Mouse (Mus musculus) left cerebral cortex, adult 2 months (tissue): ENCODE data around the gene Ceacam16. TPM values are rescaled to one million over a fixed set of nuclear protein-coding genes. Genes with fewer than 3 reads are reported as not detected.

ENCODE experiments used
- DNase-seq, 2 experiments: peaks; one replicate each; pipeline ENCODE4 v3.0.0; 2021 to 2022; ENCODE audit warnings: low spot score in 2 of 2, mixed read lengths in 1 of 2; ENCODE audit errors: extremely low spot score in 1 of 2
- H3K27ac ChIP-seq: fragments of 200-600 bp; 2 replicates; pipeline ENCODE4 v1.8.1; 2022
- H3K4me3 ChIP-seq: fragments of 200-600 bp; 2 replicates; pipeline ENCODE4 v1.8.1; 2022
- CTCF ChIP-seq: fragments of 200-600 bp; IDR thresholded peaks from 2 replicates; pipeline ENCODE4 v1.8.1; 2022; ENCODE audit warnings: antibody characterized with exemption, mild to moderate bottlenecking, moderate library complexity
- intact Hi-C: fragments of 180-260 bp; cut with DNase I; formaldehyde crosslinking; loops from one replicate; pipeline ENCODE4 v1.15.1; 2025
- long read RNA-seq, 2 experiments: library from polyadenylated mRNA; stranded (forward); transcript quantifications; one replicate each; pipeline ENCODE4 v2.0.0; 2021; ENCODE audit warnings: borderline mapping rate in 2 of 2
- total RNA-seq, 2 experiments: library from RNA; stranded (reverse); gene quantifications; 2 replicates each; pipeline ENCODE4 v1.2.3; 2021

The Ceacam16 gene
- not detected for total RNA-seq
- long read RNA-seq, experiment 1 = 0 reads
- long read RNA-seq, experiment 2 = 0 reads

GRCm38 (mm10) chr7:19861199-19861598 lies at the start of gene Ceacam16:
Gene Ceacam16 (minus strand): TSS chr7:19861299.
- H3K4me3 ChIP-seq = no peak within 1 kb of the TSS
- TF ChIP-seq CTCF = no peak
- intact Hi-C loops = no loop called here
- no peak for DNase-seq
- no peak within 1 kb of the TSS for H3K27ac ChIP-seq

GRCm38 (mm10) chr7:19910421-19911291 lies 49.6 kb upstream of the Ceacam16 start:
- peak; percentile 96 for TF ChIP-seq CTCF
- no peak overlapping the region for H3K27ac ChIP-seq
- no peak overlapping the region for H3K4me3 ChIP-seq
- intact Hi-C loops = loop anchor here (1.0 kb wide), 1 partner anchor 46 kb away; no protein-coding TSS in a partner anchor
- peak; percentile 75 to 82 for DNase-seq

DNA sequence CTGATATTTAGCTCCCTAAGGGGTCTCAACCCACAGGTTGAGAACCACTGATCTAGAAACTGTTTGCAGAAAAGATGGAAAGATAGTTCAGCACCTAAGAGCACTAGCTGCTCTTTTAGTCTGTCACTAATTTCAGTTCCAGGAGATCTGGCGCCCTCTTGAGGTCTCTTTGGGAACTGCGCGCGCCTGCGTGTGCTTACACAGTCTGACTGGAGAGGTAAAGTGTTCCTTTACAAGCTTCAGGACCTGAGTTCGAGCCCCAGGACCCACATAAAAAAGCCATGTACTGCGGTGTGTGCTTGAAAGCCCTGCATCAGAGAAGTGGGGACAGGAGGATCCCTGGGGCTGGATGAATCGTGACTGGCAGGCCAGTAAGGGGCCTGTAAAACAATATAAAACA lies 28.8 kb upstream of the Ceacam16 start:
- no peak for DNase-seq
- Histone ChIP-seq H3K27ac (no peak overlapping the region), H3K4me3 (no peak overlapping the region)
- intact Hi-C loops = no loop called here
- peak; percentile 77 for TF ChIP-seq CTCF

DNA sequence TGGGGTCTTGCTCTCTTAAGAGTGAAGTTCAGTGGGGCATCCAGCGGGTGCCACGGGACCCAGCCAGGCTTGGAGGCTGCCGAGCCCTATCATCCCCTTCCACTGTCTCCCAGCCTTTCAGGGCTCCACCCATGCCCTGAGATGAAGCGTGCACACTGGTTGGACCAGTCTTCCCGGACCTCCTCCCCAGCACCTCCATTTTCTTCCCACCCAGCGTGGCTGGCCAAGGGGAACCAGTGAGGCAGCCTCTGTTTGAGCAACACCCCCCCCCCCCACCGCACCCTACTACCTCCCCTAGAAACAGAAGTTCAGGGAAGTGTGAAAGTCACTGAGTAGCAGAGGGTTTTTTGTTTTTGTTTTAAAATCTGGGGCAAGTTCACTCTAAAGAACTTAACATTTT lies 26.8 kb upstream of the Ceacam16 start, which contains the start of gene Ceacam19:
Ceacam19 (minus strand) TSS at position 117 of the 400 bp plus-strand sequence.
- TF ChIP-seq CTCF = no peak
- no peak within 1 kb of the TSS for H3K27ac ChIP-seq
- DNase-seq = no peak
- H3K4me3 ChIP-seq = no peak within 1 kb of the TSS
- intact Hi-C loops = no loop called here

- intact Hi-C loops = no loop called here
- H3K27ac ChIP-seq = no peak overlapping the region
These were observed 19.7 kb upstream of the Ceacam16 start for GRCm38 (mm10) chr7:19880754-19881153.

DNA sequence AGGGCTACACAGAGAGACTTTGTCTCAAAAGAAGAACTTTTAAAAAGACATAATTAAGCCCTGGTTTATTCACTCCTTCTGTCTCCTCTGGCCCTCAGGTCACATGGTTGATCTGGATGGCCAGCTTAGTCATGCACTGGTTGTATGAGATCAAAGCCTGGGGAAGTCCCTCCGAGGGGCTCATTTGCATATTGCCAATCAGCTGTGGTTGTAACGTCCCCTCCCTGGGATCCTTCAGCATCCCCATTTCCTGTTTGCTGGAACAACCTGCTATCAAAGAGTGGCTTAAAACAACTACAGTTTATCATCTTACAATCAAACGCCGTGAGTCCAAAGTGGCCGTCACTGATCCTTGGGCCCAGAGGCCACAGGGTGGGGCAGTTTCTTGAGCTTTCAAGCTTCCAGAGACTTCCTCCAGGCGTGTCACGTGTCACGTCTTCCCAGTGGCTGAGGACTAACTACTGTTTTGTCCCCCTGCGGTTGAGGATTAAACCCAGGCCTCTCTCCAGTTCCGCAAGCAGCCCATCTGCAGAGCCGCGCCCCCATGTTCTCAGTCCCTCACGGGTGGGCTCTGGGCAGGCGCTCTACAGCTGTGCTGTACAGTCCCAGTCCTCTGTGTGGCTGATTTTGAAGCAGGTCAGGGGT lies 15.8 kb upstream of the Ceacam16 start:
- intact Hi-C loops = no loop called here
- Histone ChIP-seq H3K4me3 (no peak overlapping the region), H3K27ac (no peak overlapping the region)
- no peak for DNase-seq
- TF ChIP-seq CTCF = no peak

More at GRCm38 (mm10) chr7:19880754-19881153, 19.7 kb upstream of the Ceacam16 start:
- H3K4me3 ChIP-seq = no peak overlapping the region
- DNase-seq = no peak
- TF ChIP-seq CTCF = peak; percentile 27

GRCm38 (mm10) chr7:19875948-19876682 lies 15.0 kb upstream of the Ceacam16 start:
- intact Hi-C loops = no loop called here
- Histone ChIP-seq H3K4me3 (no peak overlapping the region), H3K27ac (no peak overlapping the region)
- peak; percentile 26 to 40 for DNase-seq
- TF ChIP-seq CTCF = peak; percentile 75

DNA sequence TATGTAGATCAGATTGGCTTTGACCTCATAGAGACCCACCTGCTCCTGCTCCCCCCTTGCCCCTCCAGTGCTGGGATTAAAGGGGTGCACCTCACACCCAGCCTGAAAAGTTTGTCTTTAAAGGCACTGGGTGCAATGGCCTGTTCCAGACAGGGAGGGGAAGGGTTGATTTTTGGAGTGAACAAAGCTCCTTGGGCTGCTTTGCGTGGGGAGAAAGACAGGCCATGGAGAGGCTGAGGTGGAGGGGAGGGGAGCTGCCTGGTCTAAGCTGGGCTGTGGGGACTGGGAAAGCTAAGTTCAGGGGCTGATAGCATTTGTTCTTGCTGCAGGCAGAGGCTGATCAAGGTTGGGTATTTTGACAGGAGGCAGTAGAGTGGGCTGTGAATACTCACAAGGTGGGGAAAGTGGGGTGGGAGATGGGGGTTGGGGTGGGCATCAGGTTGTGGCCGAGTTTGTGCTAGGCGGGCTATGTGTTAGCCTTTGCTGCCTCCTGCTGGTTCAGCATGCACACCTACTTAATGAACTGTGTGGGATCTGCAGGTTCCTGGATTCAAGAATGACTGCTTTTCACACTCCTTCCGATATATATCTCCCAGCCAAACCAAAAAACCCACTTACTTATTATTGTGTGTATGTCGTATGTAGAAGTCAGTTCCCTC lies 11.0 kb upstream of the Ceacam16 start:
- Histone ChIP-seq H3K4me3 (no peak overlapping the region), H3K27ac (no peak overlapping the region)
- peak; percentile 50 for TF ChIP-seq CTCF
- intact Hi-C loops = no loop called here
- DNase-seq = no peak

- no peak for DNase-seq
- intact Hi-C loops = no loop called here
- H3K4me3 ChIP-seq = no peak overlapping the region
- H3K27ac ChIP-seq = no peak overlapping the region
- no peak for TF ChIP-seq CTCF
These were observed 10.1 kb upstream of the Ceacam16 start for GRCm38 (mm10) chr7:19871137-19871621.

DNA sequence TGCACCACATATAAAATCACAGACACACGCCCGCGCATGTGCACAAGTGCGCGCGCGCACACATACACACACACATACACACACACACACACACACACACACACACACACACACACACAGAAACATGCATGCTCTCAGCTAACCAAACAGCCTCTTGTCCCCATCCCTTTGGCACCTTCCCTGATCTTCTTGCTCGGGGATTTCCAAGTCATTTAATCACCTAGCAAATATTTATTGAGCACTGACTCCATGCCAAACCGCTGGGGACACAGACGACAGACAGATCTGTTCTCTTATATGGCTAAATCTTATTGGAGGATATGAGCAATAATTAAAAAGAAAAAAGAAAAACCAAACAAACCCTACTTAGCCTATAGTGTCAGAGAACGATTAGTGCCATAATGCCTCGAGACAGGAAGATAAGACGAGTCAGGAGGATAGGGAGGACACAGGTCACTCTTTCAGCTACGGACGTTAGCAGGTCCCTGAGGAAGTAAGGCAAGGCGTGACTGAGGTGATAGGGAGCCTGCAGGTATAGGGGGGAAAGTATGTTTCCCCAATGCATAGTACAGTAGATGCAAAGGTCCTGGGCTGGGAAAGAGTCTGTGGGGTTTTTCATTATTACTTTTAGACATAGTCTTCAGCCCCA lies 6.8 kb upstream of the Ceacam16 start:
- intact Hi-C loops = no loop called here
- Histone ChIP-seq H3K4me3 (no peak overlapping the region), H3K27ac (no peak overlapping the region)
- no peak for DNase-seq
- TF ChIP-seq CTCF = no peak

DNA sequence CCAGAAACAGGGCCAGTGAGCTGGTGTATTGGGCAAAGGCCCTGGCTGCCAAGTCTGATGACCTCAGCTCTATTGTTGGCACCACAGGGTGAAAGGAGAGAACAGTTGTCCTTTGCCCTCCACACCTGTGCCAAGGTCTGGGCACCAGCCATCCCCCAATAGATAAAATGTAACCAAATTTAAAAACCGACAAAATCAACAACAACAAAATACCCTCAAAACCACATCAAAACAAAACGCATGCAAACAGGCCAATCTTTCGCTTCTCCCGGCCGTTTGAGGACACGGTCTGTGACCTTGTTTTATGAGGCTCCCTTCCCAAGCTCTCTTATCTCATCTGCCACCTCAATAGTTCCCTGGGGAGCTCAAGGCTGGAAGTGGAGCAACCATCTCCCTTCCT lies 5.4 kb upstream of the Ceacam16 start:
- no peak overlapping the region for H3K27ac ChIP-seq
- TF ChIP-seq CTCF = no peak
- no peak for DNase-seq
- H3K4me3 ChIP-seq = no peak overlapping the region
- intact Hi-C loops = no loop called here
